Mouse (Mus musculus): ENCODE results near the gene Bnip2. TPM values are rescaled to one million over a fixed set of nuclear protein-coding genes. Genes with fewer than 3 reads are reported as not detected.

Bnip2 gene
- polyA plus RNA-seq, 1 experiment from 2014 or later, result 131 TPM

DNA sequence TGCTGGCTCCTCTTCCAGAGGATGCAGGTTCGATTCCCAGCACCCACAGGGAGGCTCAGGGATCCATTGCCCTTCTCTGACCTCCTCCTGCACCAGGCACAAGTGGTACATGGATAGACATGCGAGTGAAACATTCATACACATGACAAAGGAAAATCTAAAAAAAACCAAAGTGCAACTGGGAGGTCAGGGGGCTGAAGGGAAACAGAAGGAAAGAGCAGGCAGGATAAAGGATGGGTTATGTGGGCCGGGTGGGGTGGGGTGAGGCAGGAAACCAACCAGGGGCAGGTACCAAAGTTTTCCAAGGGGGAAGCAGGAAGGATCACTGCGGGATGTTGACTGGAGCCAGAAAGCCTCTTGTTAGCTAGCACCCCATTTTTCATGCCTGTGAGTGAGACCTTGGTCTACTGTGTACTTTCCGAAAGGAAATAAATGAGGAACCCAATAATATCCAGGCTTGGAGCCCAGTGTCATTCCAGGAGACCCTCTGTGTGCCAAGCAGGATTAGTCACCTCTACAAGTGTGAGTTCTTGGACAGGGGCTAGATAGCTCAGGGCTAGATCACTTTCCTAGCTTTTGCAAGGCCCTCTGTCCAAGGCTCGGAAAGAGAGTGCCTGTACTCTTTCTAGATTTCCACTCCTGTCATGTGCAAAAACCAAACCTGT, 59.6 kb downstream of the Bnip2 start:
- 30% methylated on average over 6 of the region's 6 CpGs for WGBS
- Histone ChIP-seq H3K4me3 (ENCODE audit: low read depth, low read length) (no peak overlapping the region), H3K9me3 (ENCODE audit: low read length) (no peaks in the 10 kb centered on the region), H3K36me3 (ENCODE audit: insufficient read depth, low read length) (no peaks in the 10 kb centered on the region), H3K4me2 (replicated peaks; ENCODE audit: low read depth, low read length) (no peak overlapping the region), H3K27me3 (replicated peaks; ENCODE audit: insufficient read depth, low read length) (no peaks in the 10 kb centered on the region), H3K9ac (replicated peaks; ENCODE audit: low read depth) (no peak overlapping the region), H3K27ac (ENCODE audit: low read length) (no peak overlapping the region), H3K4me1 (ENCODE audit: insufficient read depth, low read depth, low read length) (no peaks in the 10 kb centered on the region)
- no peak for TF ChIP-seq CTCF (IDR thresholded peaks at IDR 0.05)
- no peak for TF ChIP-seq EP300 (IDR thresholded peaks at IDR 0.05)
- ATAC-seq (peak; percentile 64), DNase-seq (ENCODE audit: low spot score) (peak; percentile 55)

DNA sequence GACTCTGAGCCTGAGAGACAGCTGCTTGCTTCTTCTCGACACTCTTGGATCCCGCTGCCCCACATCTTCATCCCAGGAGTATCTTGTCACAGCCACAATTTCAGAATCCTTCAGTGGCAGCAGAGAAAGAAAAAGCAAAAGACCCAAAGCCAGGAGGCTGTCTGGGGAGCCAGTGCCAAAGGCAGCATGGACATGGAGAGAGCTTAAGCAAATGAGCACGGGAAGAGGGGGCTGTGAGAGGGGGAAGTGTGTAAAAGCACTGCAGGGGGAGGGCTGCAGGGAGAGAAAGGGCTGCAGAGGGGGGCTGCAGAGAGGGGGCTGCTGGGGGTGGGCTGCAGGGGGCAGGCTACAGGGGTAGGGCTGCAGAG, 60.1 kb downstream of the Bnip2 start:
- no peak overlapping the region for H3K27ac ChIP-seq (ENCODE audit: low read length)

DNA sequence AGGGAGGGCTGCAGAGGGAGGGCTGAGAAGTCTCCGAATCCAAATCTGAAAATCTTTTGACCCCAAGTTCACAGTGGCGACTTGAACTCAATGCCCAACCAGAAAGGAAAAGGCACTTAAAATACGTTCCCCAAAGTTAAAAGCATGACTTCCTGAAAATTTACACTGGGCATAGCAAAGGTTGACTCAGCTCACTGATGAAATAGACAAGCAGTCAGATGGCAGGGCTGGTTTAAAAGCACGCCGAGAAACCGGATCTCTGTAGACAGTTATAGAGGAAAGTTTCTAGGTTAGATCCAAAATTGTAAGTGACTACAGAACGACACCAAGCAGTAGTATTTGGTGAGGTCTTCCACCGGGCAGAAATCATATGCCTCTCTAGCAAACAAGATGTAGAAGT, 60.6 kb downstream of the Bnip2 start:
- no peak for ATAC-seq
- 7% methylated on average over 8 of the region's 8 CpGs for WGBS
- H3K27ac ChIP-seq (ENCODE audit: low read length), result no peak overlapping the region
- H3K4me3 ChIP-seq (ENCODE audit: low read depth, low read length), result no peak overlapping the region
- TF ChIP-seq EP300 (IDR thresholded peaks at IDR 0.05), result no peak
- TF ChIP-seq CTCF (IDR thresholded peaks at IDR 0.05), result no peak
- H3K9me3 ChIP-seq (ENCODE audit: low read length), result no peaks in the 10 kb centered on the region
- no peaks in the 10 kb centered on the region for H3K4me1 ChIP-seq (ENCODE audit: insufficient read depth, low read depth, low read length)
- H3K4me2 ChIP-seq (replicated peaks; ENCODE audit: low read depth, low read length), result no peak overlapping the region
- H3K27me3 ChIP-seq (replicated peaks; ENCODE audit: insufficient read depth, low read length), result no peaks in the 10 kb centered on the region
- H3K9ac ChIP-seq (replicated peaks; ENCODE audit: low read depth), result no peak overlapping the region
- no peak for DNase-seq (ENCODE audit: low spot score)
- no peaks in the 10 kb centered on the region for H3K36me3 ChIP-seq (ENCODE audit: insufficient read depth, low read length)

More for the DNA sequence above, 60.1 kb downstream of the Bnip2 start:
- no peaks in the 10 kb centered on the region for H3K4me1 ChIP-seq (ENCODE audit: insufficient read depth, low read depth, low read length)
- no peak overlapping the region for H3K4me3 ChIP-seq (ENCODE audit: low read depth, low read length)
- no peak overlapping the region for H3K4me2 ChIP-seq (replicated peaks; ENCODE audit: low read depth, low read length)
- ATAC-seq (peak; percentile 41), DNase-seq (ENCODE audit: low spot score) (peak; percentile 50)
- no peaks in the 10 kb centered on the region for H3K36me3 ChIP-seq (ENCODE audit: insufficient read depth, low read length)
- no peak overlapping the region for H3K9ac ChIP-seq (replicated peaks; ENCODE audit: low read depth)
- 23% methylated on average over 3 of the region's 3 CpGs for WGBS
- no peaks in the 10 kb centered on the region for H3K9me3 ChIP-seq (ENCODE audit: low read length)
- no peaks in the 10 kb centered on the region for H3K27me3 ChIP-seq (replicated peaks; ENCODE audit: insufficient read depth, low read length)
- no peak for TF ChIP-seq CTCF (IDR thresholded peaks at IDR 0.05)
- TF ChIP-seq EP300 (IDR thresholded peaks at IDR 0.05), result no peak

DNA sequence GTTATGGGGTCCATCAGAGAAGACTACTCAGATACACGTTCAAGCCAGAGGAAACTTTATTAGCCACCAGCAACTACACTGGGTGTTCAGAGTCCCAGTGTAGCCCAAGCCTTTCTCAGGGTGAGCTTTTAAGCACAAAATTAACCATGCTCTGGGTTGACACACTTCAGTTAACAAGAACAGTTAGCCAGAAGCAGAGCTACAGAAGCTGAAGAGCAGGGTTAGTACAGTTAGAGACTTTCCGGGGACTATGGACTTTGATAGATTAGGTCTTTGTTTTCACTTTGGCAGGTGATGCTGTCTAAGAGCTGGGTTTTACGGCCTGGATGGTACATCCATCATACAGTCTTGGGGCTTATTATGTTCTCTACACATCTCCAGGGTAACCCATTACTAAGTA, 63.5 kb downstream of the Bnip2 start:
- 66% methylated on average over 3 of the region's 3 CpGs for WGBS
- Histone ChIP-seq H3K27me3 (replicated peaks; ENCODE audit: insufficient read depth, low read length) (no peaks in the 10 kb centered on the region), H3K36me3 (ENCODE audit: insufficient read depth, low read length) (no peaks in the 10 kb centered on the region), H3K4me3 (ENCODE audit: low read depth, low read length) (no peak overlapping the region), H3K27ac (ENCODE audit: low read length) (no peak overlapping the region), H3K9me3 (ENCODE audit: low read length) (no peaks in the 10 kb centered on the region), H3K4me1 (ENCODE audit: insufficient read depth, low read depth, low read length) (no peaks in the 10 kb centered on the region), H3K9ac (replicated peaks; ENCODE audit: low read depth) (no peak overlapping the region), H3K4me2 (replicated peaks; ENCODE audit: low read depth, low read length) (no peak overlapping the region)
- ATAC-seq (no peak), DNase-seq (ENCODE audit: low spot score) (no peak)
- TF ChIP-seq CTCF (IDR thresholded peaks at IDR 0.05) (no peak), EP300 (IDR thresholded peaks at IDR 0.05) (no peak)

DNA sequence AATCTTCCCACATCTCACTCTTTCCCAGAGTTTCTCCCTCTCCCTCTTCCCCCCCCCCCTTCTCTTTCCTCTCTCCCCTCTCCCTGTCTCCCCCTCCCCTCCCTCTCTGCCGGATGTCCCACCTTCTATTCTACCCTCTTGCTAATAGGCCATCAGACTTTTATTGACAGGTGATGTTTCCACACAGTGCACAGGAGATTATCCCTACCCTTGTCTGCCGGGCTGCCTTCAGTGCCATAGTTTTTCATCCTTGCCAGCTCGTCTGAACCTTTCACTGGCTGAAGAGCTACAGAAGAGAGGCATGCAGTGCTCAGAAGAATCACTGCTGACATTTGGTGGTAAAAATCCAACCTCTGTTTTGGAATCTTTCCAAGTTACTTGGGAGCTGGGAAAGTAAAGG, 64.1 kb downstream of the Bnip2 start:
- H3K27me3 ChIP-seq (replicated peaks; ENCODE audit: insufficient read depth, low read length), result no peaks in the 10 kb centered on the region
- H3K4me3 ChIP-seq (ENCODE audit: low read depth, low read length), result no peak overlapping the region
- no peaks in the 10 kb centered on the region for H3K9me3 ChIP-seq (ENCODE audit: low read length)
- WGBS, result 32% methylated on average over 3 of the region's 3 CpGs
- H3K9ac ChIP-seq (replicated peaks; ENCODE audit: low read depth), result no peak overlapping the region
- TF ChIP-seq EP300 (IDR thresholded peaks at IDR 0.05), result no peak
- no peak for TF ChIP-seq CTCF (IDR thresholded peaks at IDR 0.05)
- no peaks in the 10 kb centered on the region for H3K4me1 ChIP-seq (ENCODE audit: insufficient read depth, low read depth, low read length)
- no peak for DNase-seq (ENCODE audit: low spot score)
- no peaks in the 10 kb centered on the region for H3K36me3 ChIP-seq (ENCODE audit: insufficient read depth, low read length)
- H3K4me2 ChIP-seq (replicated peaks; ENCODE audit: low read depth, low read length), result no peak overlapping the region
- ATAC-seq, result no peak
- no peak overlapping the region for H3K27ac ChIP-seq (ENCODE audit: low read length)

Other genes starting within 250 kb of the Bnip2 start
- not detected in 2 replicates for gene Foxb1, start 228.5 kb upstream of the Bnip2 start, polyA plus RNA-seq (2015; fragmentation: Nextera tagmentation; extraction: Ambion mirVana)
- 126 and 142 TPM in 2 replicates for gene Gtf2a2, start 23.1 kb downstream of the Bnip2 start, polyA plus RNA-seq (2015; fragmentation: Nextera tagmentation; extraction: Ambion mirVana)
- not detected in 2 replicates for gene Gcnt3, start 48.6 kb downstream of the Bnip2 start, polyA plus RNA-seq (2015; fragmentation: Nextera tagmentation; extraction: Ambion mirVana)
- 4.8 and 6.0 TPM in 2 replicates for gene Fam81a, start 153.1 kb downstream of the Bnip2 start, polyA plus RNA-seq (2015; fragmentation: Nextera tagmentation; extraction: Ambion mirVana)
- 36.0 and 43.0 TPM in 2 replicates for gene Myo1e, start 217.9 kb downstream of the Bnip2 start, polyA plus RNA-seq (2015; fragmentation: Nextera tagmentation; extraction: Ambion mirVana)